Mouse (Mus musculus) midbrain, postnatal 0 days (tissue): ENCODE results near the gene Sec14l5. TPM values are rescaled to one million over a fixed set of nuclear protein-coding genes. Genes with fewer than 3 reads are reported as not detected.

Experiments used
- ATAC-seq: fragments of 200-750 bp; cut with Nextera tagmentation; 2 replicates; pipeline ENCODE4 v1.8.0; 2017; ENCODE audit warnings: moderate number of reproducible peaks, mild to moderate bottlenecking, moderate TSS enrichment, moderate library complexity; ENCODE audit not compliant: low FRiP score
- DNase-seq: peaks from one replicate; pipeline ENCODE4 v3.0.0-alpha.2; 2015; ENCODE audit warnings: low spot score
- H3K27ac ChIP-seq: fragments of 300-500 bp; sonication (generic); 2 replicates; pipeline ENCODE4 v1.5.1; 2014; ENCODE audit warnings: low read depth, mild to moderate bottlenecking, low read length, mixed read lengths
- H3K27me3 ChIP-seq: fragments of 300-500 bp; sonication (generic); 2 replicates; pipeline ENCODE4 v1.6.1; 2014; ENCODE audit warnings: low read length, control low read depth, mixed read lengths; ENCODE audit not compliant: insufficient read depth
- H3K36me3 ChIP-seq: fragments of 300-500 bp; sonication (generic); 2 replicates; pipeline ENCODE4 v1.6.1; 2014; ENCODE audit warnings: low read length, control low read depth, mixed read lengths; ENCODE audit not compliant: insufficient read depth
- H3K4me1 ChIP-seq: fragments of 300-500 bp; sonication (generic); 2 replicates; pipeline ENCODE4 v1.6.1; 2014; ENCODE audit warnings: mild to moderate bottlenecking, control low read depth, antibody characterized with exemption, low read length, mixed read lengths; ENCODE audit not compliant: insufficient read depth
- H3K4me2 ChIP-seq: fragments of 300-500 bp; sonication (generic); 2 replicates; pipeline ENCODE4 v1.6.1; 2014; ENCODE audit warnings: low read depth, mild to moderate bottlenecking, low read length, mixed read lengths; ENCODE audit not compliant: poor library complexity, severe bottlenecking
- H3K4me3 ChIP-seq: fragments of 300-500 bp; sonication (generic); 2 replicates; pipeline ENCODE4 v1.5.1; 2014; ENCODE audit warnings: low read depth, mild to moderate bottlenecking, low read length, moderate library complexity
- H3K9ac ChIP-seq: fragments of 300-500 bp; sonication (generic); replicated peaks from 2 replicates; pipeline ENCODE4 v1.6.1; 2014; ENCODE audit warnings: mild to moderate bottlenecking, low read length, moderate library complexity, mixed read lengths; ENCODE audit not compliant: poor library complexity, severe bottlenecking
- H3K9me3 ChIP-seq: fragments of 300-500 bp; sonication (generic); 2 replicates; pipeline ENCODE4 v1.6.1; 2016; ENCODE audit warnings: low read length, control low read depth
- CTCF ChIP-seq: IDR thresholded peaks from 2 replicates; pipeline ENCODE4 v1.5.1; 2016; ENCODE audit warnings: antibody characterized with exemption, mild to moderate bottlenecking
- WGBS: fragments of 180-500 bp; shearing (Covaris S2); extraction: QIAGEN DNeasy Blood & Tissue Kit; methylation state at CpG from one replicate; pipeline ENCODE4 v1.1.7; 2014; 5-methylcytosine and 5-hydroxymethylcytosine counted together
- polyA plus RNA-seq: library from polyadenylated mRNA; unstranded; fragments of >200 nt; fragmentation: Nextera tagmentation; extraction: Ambion mirVana; gene quantifications from 2 replicates; pipeline ENCODE4 v1.2.1, GENCODE M21; 2015
- total RNA-seq: library from RNA; depleted of rRNA; stranded (reverse); fragments of >200 nt; gene quantifications from 2 replicates; pipeline ENCODE4 v1.2.3, GENCODE M21; 2014

The Sec14l5 gene
- total and polyA plus RNA-seq, 2 experiments from 2014 or later, result 0.14 to 1.6 TPM

GRCm38 (mm10) chr16:5157113-5157512, 10.2 kb downstream of the Sec14l5 start:
- no peak for DNase-seq
- H3K4me3 ChIP-seq, result no peak overlapping the region
- H3K9ac ChIP-seq, result no peak overlapping the region
- WGBS, result 87% methylated on average over 3 of the region's 3 CpGs
- H3K9me3 ChIP-seq, result no peaks in the 10 kb centered on the region
- no peaks in the 10 kb centered on the region for H3K4me1 ChIP-seq
- no peak for ATAC-seq
- H3K27ac ChIP-seq, result no peak overlapping the region
- no peak for TF ChIP-seq CTCF
- H3K36me3 ChIP-seq, result no peaks in the 10 kb centered on the region
- H3K27me3 ChIP-seq, result no peaks in the 10 kb centered on the region
- no peak overlapping the region for H3K4me2 ChIP-seq

GRCm38 (mm10) chr16:5159248-5159647, 12.3 kb downstream of the Sec14l5 start:
- no peak for TF ChIP-seq CTCF
- Histone ChIP-seq H3K4me3 (no peak overlapping the region), H3K9me3 (no peaks in the 10 kb centered on the region), H3K36me3 (no peaks in the 10 kb centered on the region), H3K27me3 (no peaks in the 10 kb centered on the region), H3K4me2 (no peak overlapping the region), H3K9ac (no peak overlapping the region), H3K27ac (no peak overlapping the region), H3K4me1 (no peaks in the 10 kb centered on the region)
- ATAC-seq (no peak), DNase-seq (no peak)
- WGBS, result 80% methylated on average over 8 of the region's 8 CpGs

- H3K4me2 ChIP-seq, result no peak overlapping the region
- TF ChIP-seq CTCF, result no peak
- DNase-seq (no peak), ATAC-seq (no peak)
- H3K4me3 ChIP-seq, result no peak overlapping the region
- no peaks in the 10 kb centered on the region for H3K4me1 ChIP-seq
- H3K36me3 ChIP-seq, result no peaks in the 10 kb centered on the region
- WGBS, result 47% methylated on average over 6 of the region's 6 CpGs
- H3K9ac ChIP-seq, result no peak overlapping the region
- no peak overlapping the region for H3K27ac ChIP-seq
- no peaks in the 10 kb centered on the region for H3K9me3 ChIP-seq
- no peaks in the 10 kb centered on the region for H3K27me3 ChIP-seq
These were observed 17.4 kb downstream of the Sec14l5 start for GRCm38 (mm10) chr16:5164327-5164726.

GRCm38 (mm10) chr16:5168038-5168437, 21.1 kb downstream of the Sec14l5 start:
- H3K9ac ChIP-seq, result no peak overlapping the region
- no peak overlapping the region for H3K4me3 ChIP-seq
- WGBS, result 93% methylated on average over 2 of the region's 2 CpGs
- H3K36me3 ChIP-seq, result no peaks in the 10 kb centered on the region
- ATAC-seq (no peak), DNase-seq (no peak)
- no peaks in the 10 kb centered on the region for H3K27me3 ChIP-seq
- H3K9me3 ChIP-seq, result no peaks in the 10 kb centered on the region
- no peaks in the 10 kb centered on the region for H3K4me1 ChIP-seq
- TF ChIP-seq CTCF, result no peak
- no peak overlapping the region for H3K27ac ChIP-seq
- H3K4me2 ChIP-seq, result no peak overlapping the region

GRCm38 (mm10) chr16:5168829-5169228, 21.9 kb downstream of the Sec14l5 start:
- Histone ChIP-seq H3K4me3 (no peak overlapping the region), H3K4me2 (no peak overlapping the region), H3K27ac (no peak overlapping the region), H3K36me3 (no peaks in the 10 kb centered on the region), H3K4me1 (no peaks in the 10 kb centered on the region), H3K27me3 (no peaks in the 10 kb centered on the region), H3K9ac (no peak overlapping the region), H3K9me3 (no peaks in the 10 kb centered on the region)
- WGBS, result 81% methylated on average over 5 of the region's 5 CpGs
- DNase-seq (no peak), ATAC-seq (no peak)
- no peak for TF ChIP-seq CTCF

- TF ChIP-seq CTCF, result no peak
- no peak overlapping the region for H3K4me3 ChIP-seq
- ATAC-seq (no peak), DNase-seq (no peak)
- no peaks in the 10 kb centered on the region for H3K36me3 ChIP-seq
- no peaks in the 10 kb centered on the region for H3K4me1 ChIP-seq
- no peak overlapping the region for H3K9ac ChIP-seq
- WGBS, result 96% methylated on average over 6 of the region's 6 CpGs
- H3K27me3 ChIP-seq, result no peaks in the 10 kb centered on the region
- no peak overlapping the region for H3K27ac ChIP-seq
- no peaks in the 10 kb centered on the region for H3K9me3 ChIP-seq
- H3K4me2 ChIP-seq, result no peak overlapping the region
These were observed 25.7 kb downstream of the Sec14l5 start for GRCm38 (mm10) chr16:5172636-5173035.
